Mouse (Mus musculus): Measurements from ENCODE around the gene Icam4. TPM values are rescaled to one million over a fixed set of nuclear protein-coding genes. Genes with fewer than 3 reads are reported as not detected.

Gene Icam4
- total RNA-seq, 1 experiment: 1.5 TPM

GRCm38 (mm10) chr9:21011846-21012312 lies 17.3 kb upstream of the Icam4 start:
- no peak for DNase-seq (ENCODE audit: low read depth, low spot score)

GRCm38 (mm10) chr9:21012368-21012767 lies 16.8 kb upstream of the Icam4 start:
- Histone ChIP-seq H3K27ac (ENCODE audit: insufficient read depth, low read depth, low read length, poor library complexity, severe bottlenecking) (no peak overlapping the region), H3K36me3 (ENCODE audit: control insufficient read depth, insufficient read depth, low read length, poor library complexity, severe bottlenecking) (peaks cover 16% of the 10 kb centered on the region), H3K9me3 (ENCODE audit: control insufficient read depth, insufficient read depth, low read depth, low read length) (no peaks in the 10 kb centered on the region), H3K4me3 (ENCODE audit: insufficient read depth in 1 of 2, low read depth in 1 of 2, low read length in 2 of 2, poor library complexity in 1 of 2, severe bottlenecking in 1 of 2) (no peak overlapping the region), H3K4me1 (ENCODE audit: control insufficient read depth in 2 of 2, insufficient read depth in 2 of 2, low read length in 2 of 2, poor library complexity in 1 of 2) (peaks cover 8 to 12% of the 10 kb centered on the region in 2 experiments; a peak in 3 of 4 replicates), H3K9ac (ENCODE audit: insufficient read depth, low read depth, low read length, poor library complexity, severe bottlenecking) (no peak overlapping the region)
- TF ChIP-seq ZNF384 (IDR thresholded peaks at IDR 0.05; ENCODE audit: low read depth, low read length) (no peak), MAFK (IDR thresholded peaks at IDR 0.05; ENCODE audit: insufficient read depth, low read depth, low read length) (no peak), ZC3H11A (IDR thresholded peaks at IDR 0.05; ENCODE audit: borderline replicate concordance, low read depth, low read length) (no peak), HCFC1 (IDR thresholded peaks at IDR 0.05; ENCODE audit: borderline replicate concordance, insufficient read depth, low read length) (no peak), CHD2 (IDR thresholded peaks at IDR 0.05; ENCODE audit: low read depth, low read length) (no peak)
- in situ Hi-C loops (cut with MboI; ENCODE audit: low sequenced_read_pairs in 2 of 2, unreplicated experiment in 2 of 2): no loop called here
- DNase-seq (ENCODE audit: low read depth, low spot score): no peak

More at GRCm38 (mm10) chr9:21011846-21012312, 17.3 kb upstream of the Icam4 start:
- H3K9me3 ChIP-seq (ENCODE audit: control insufficient read depth, insufficient read depth, low read depth, low read length): no peaks in the 10 kb centered on the region
- H3K9ac ChIP-seq (ENCODE audit: insufficient read depth, low read depth, low read length, poor library complexity, severe bottlenecking): no peak overlapping the region
- peaks cover 6 to 12% of the 10 kb centered on the region in 2 experiments; a peak in 3 of 4 replicates for H3K4me1 ChIP-seq (ENCODE audit: control insufficient read depth in 2 of 2, insufficient read depth in 2 of 2, low read length in 2 of 2, poor library complexity in 1 of 2)
- H3K4me3 ChIP-seq (ENCODE audit: insufficient read depth in 1 of 2, low read depth in 1 of 2, low read length in 2 of 2, poor library complexity in 1 of 2, severe bottlenecking in 1 of 2): no peak overlapping the region
- TF ChIP-seq CHD2 (IDR thresholded peaks at IDR 0.05; ENCODE audit: low read depth, low read length) (no peak), MAFK (IDR thresholded peaks at IDR 0.05; ENCODE audit: insufficient read depth, low read depth, low read length) (no peak), ZNF384 (IDR thresholded peaks at IDR 0.05; ENCODE audit: low read depth, low read length) (no peak), ZC3H11A (IDR thresholded peaks at IDR 0.05; ENCODE audit: borderline replicate concordance, low read depth, low read length) (no peak), HCFC1 (IDR thresholded peaks at IDR 0.05; ENCODE audit: borderline replicate concordance, insufficient read depth, low read length) (no peak)
- peaks cover 20% of the 10 kb centered on the region for H3K36me3 ChIP-seq (ENCODE audit: control insufficient read depth, insufficient read depth, low read length, poor library complexity, severe bottlenecking)
- no peak overlapping the region for H3K27ac ChIP-seq (ENCODE audit: insufficient read depth, low read depth, low read length, poor library complexity, severe bottlenecking)
- in situ Hi-C loops (cut with MboI; ENCODE audit: low sequenced_read_pairs in 2 of 2, unreplicated experiment in 2 of 2): no loop called here

- Histone ChIP-seq H3K27ac (ENCODE audit: insufficient read depth, low read depth, low read length, poor library complexity, severe bottlenecking) (peak overlapping the region; percentile 85), H3K4me3 (ENCODE audit: insufficient read depth in 1 of 2, low read depth in 1 of 2, low read length in 2 of 2, poor library complexity in 1 of 2, severe bottlenecking in 1 of 2) (peak overlapping the region; percentile 87 to 92), H3K36me3 (ENCODE audit: control insufficient read depth, insufficient read depth, low read length, poor library complexity, severe bottlenecking) (peaks cover 13% of the 10 kb centered on the region), H3K9me3 (ENCODE audit: control insufficient read depth, insufficient read depth, low read depth, low read length) (no peaks in the 10 kb centered on the region), H3K4me1 (ENCODE audit: control insufficient read depth in 2 of 2, insufficient read depth in 2 of 2, low read length in 2 of 2, poor library complexity in 1 of 2) (peaks cover 8 to 17% of the 10 kb centered on the region in 2 experiments; a peak in 3 of 4 replicates), H3K9ac (ENCODE audit: insufficient read depth, low read depth, low read length, poor library complexity, severe bottlenecking) (peak overlapping the region; percentile 85)
- in situ Hi-C loops (cut with MboI; ENCODE audit: low sequenced_read_pairs in 2 of 2, unreplicated experiment in 2 of 2): no loop called here
- no peak for DNase-seq (ENCODE audit: low read depth, low spot score)
- TF ChIP-seq HCFC1 (IDR thresholded peaks at IDR 0.05; ENCODE audit: borderline replicate concordance, insufficient read depth, low read length) (no peak), MAFK (IDR thresholded peaks at IDR 0.05; ENCODE audit: insufficient read depth, low read depth, low read length) (no peak), ZC3H11A (IDR thresholded peaks at IDR 0.05; ENCODE audit: borderline replicate concordance, low read depth, low read length) (no peak), CHD2 (IDR thresholded peaks at IDR 0.05; ENCODE audit: low read depth, low read length) (no peak), ZNF384 (IDR thresholded peaks at IDR 0.05; ENCODE audit: low read depth, low read length) (no peak)
These were observed 14.2 kb upstream of the Icam4 start for GRCm38 (mm10) chr9:21014691-21015570.

GRCm38 (mm10) chr9:21015571-21016130 lies 13.5 kb upstream of the Icam4 start, which contains the start of gene Icam1:
Gene Icam1 (plus strand): TSS chr9:21015985.
- H3K4me1 ChIP-seq (ENCODE audit: control insufficient read depth in 2 of 2, insufficient read depth in 2 of 2, low read length in 2 of 2, poor library complexity in 1 of 2): peaks cover 8 to 17% of the 10 kb centered on the region in 2 experiments; a peak in 3 of 4 replicates
- peak within 1 kb of the TSS; percentile 85 for H3K9ac ChIP-seq (ENCODE audit: insufficient read depth, low read depth, low read length, poor library complexity, severe bottlenecking)
- H3K4me3 ChIP-seq (ENCODE audit: insufficient read depth in 1 of 2, low read depth in 1 of 2, low read length in 2 of 2, poor library complexity in 1 of 2, severe bottlenecking in 1 of 2): peak within 1 kb of the TSS; percentile 87 to 92
- no peak for DNase-seq (ENCODE audit: low read depth, low spot score)
- peaks cover 18% of the 10 kb centered on the region for H3K36me3 ChIP-seq (ENCODE audit: control insufficient read depth, insufficient read depth, low read length, poor library complexity, severe bottlenecking)
- H3K27ac ChIP-seq (ENCODE audit: insufficient read depth, low read depth, low read length, poor library complexity, severe bottlenecking): peak within 1 kb of the TSS; percentile 85
- no peaks in the 10 kb centered on the region for H3K9me3 ChIP-seq (ENCODE audit: control insufficient read depth, insufficient read depth, low read depth, low read length)
- TF ChIP-seq ZC3H11A (IDR thresholded peaks at IDR 0.05; ENCODE audit: borderline replicate concordance, low read depth, low read length) (no peak), CHD2 (IDR thresholded peaks at IDR 0.05; ENCODE audit: low read depth, low read length) (no peak), MAFK (IDR thresholded peaks at IDR 0.05; ENCODE audit: insufficient read depth, low read depth, low read length) (no peak), HCFC1 (IDR thresholded peaks at IDR 0.05; ENCODE audit: borderline replicate concordance, insufficient read depth, low read length) (peak; percentile 65; the same call in 1 of the 2 replicates)
- in situ Hi-C loops (cut with MboI; ENCODE audit: low sequenced_read_pairs in 2 of 2, unreplicated experiment in 2 of 2): no loop called here

All from ES-E14 (cell line).